Mouse (Mus musculus): ENCODE data around the gene Agbl5. TPM values are rescaled to one million over a fixed set of nuclear protein-coding genes. Genes with fewer than 3 reads are reported as not detected.

The Agbl5 gene
- polyA plus RNA-seq, 1 experiment from 2014 or later, result 10.2 TPM

- Histone ChIP-seq H3K4me2 (replicated peaks; ENCODE audit: low read depth, low read length) (no peak overlapping the region), H3K36me3 (ENCODE audit: insufficient read depth, low read length) (no peaks in the 10 kb centered on the region), H3K27me3 (replicated peaks; ENCODE audit: insufficient read depth, low read length) (no peaks in the 10 kb centered on the region), H3K9ac (replicated peaks; ENCODE audit: low read depth) (no peak overlapping the region), H3K9me3 (ENCODE audit: low read length) (no peaks in the 10 kb centered on the region), H3K27ac (ENCODE audit: low read length) (peak overlapping the region; percentile 82), H3K4me1 (ENCODE audit: insufficient read depth, low read depth, low read length) (peaks cover 19% of the 10 kb centered on the region), H3K4me3 (ENCODE audit: low read depth, low read length) (no peak overlapping the region)
- DNase-seq (ENCODE audit: low spot score), result peak; percentile 21
- 43% methylated on average over 5 of the region's 5 CpGs for WGBS
- no peak for TF ChIP-seq CTCF (IDR thresholded peaks at IDR 0.05)
- no peak for ATAC-seq
Observed at GRCm38 (mm10) chr5:30912156-30912555, 23.7 kb downstream of the Agbl5 start.

- DNase-seq (ENCODE audit: low spot score), result peak; percentile 95
- Histone ChIP-seq H3K27me3 (replicated peaks; ENCODE audit: insufficient read depth, low read length) (no peaks in the 10 kb centered on the region), H3K4me1 (ENCODE audit: insufficient read depth, low read depth, low read length) (peaks cover 15% of the 10 kb centered on the region), H3K9me3 (ENCODE audit: low read length) (no peaks in the 10 kb centered on the region), H3K9ac (replicated peaks; ENCODE audit: low read depth) (peak within 1 kb of the TSS; percentile 29), H3K36me3 (ENCODE audit: insufficient read depth, low read length) (peaks cover 6% of the 10 kb centered on the region; the same call in 1 of the 2 replicates), H3K4me3 (ENCODE audit: low read depth, low read length) (peak within 1 kb of the TSS; percentile 43), H3K4me2 (replicated peaks; ENCODE audit: low read depth, low read length) (peak within 1 kb of the TSS; percentile 54), H3K27ac (ENCODE audit: low read length) (peak within 1 kb of the TSS; percentile 82)
- ATAC-seq, result peak; percentile 69
- 10% methylated on average over 12 of the region's 13 CpGs for WGBS
- TF ChIP-seq EP300 (IDR thresholded peaks at IDR 0.05) (no peak), CTCF (IDR thresholded peaks at IDR 0.05) (peak; percentile 30)
Observed at GRCm38 (mm10) chr5:30913060-30913841, 24.8 kb downstream of the Agbl5 start, which contains the start of gene Emilin1. TSS of gene Emilin1 (plus strand) at chr5:30913402.

GRCm38 (mm10) chr5:30914101-30914635 is 25.7 kb downstream of the Agbl5 start:
- DNase-seq (ENCODE audit: low spot score), result no peak

GRCm38 (mm10) chr5:30914849-30915248 is 26.4 kb downstream of the Agbl5 start:
- peak; percentile 24 for DNase-seq (ENCODE audit: low spot score)
- ATAC-seq, result no peak
- peaks cover 12% of the 10 kb centered on the region; the same call in 1 of the 2 replicates for H3K4me1 ChIP-seq (ENCODE audit: insufficient read depth, low read depth, low read length)
- H3K9me3 ChIP-seq (ENCODE audit: low read length), result no peaks in the 10 kb centered on the region
- H3K27ac ChIP-seq (ENCODE audit: low read length), result peak overlapping the region; percentile 82
- TF ChIP-seq CTCF (IDR thresholded peaks at IDR 0.05), result no peak
- TF ChIP-seq EP300 (IDR thresholded peaks at IDR 0.05), result no peak
- H3K4me3 ChIP-seq (ENCODE audit: low read depth, low read length), result peak overlapping the region; percentile 43
- peak overlapping the region; percentile 54 for H3K4me2 ChIP-seq (replicated peaks; ENCODE audit: low read depth, low read length)
- peak overlapping the region; percentile 29; the same call in 1 of the 2 replicates for H3K9ac ChIP-seq (replicated peaks; ENCODE audit: low read depth)
- H3K27me3 ChIP-seq (replicated peaks; ENCODE audit: insufficient read depth, low read length), result no peaks in the 10 kb centered on the region
- peaks cover 11% of the 10 kb centered on the region; the same call in 1 of the 2 replicates for H3K36me3 ChIP-seq (ENCODE audit: insufficient read depth, low read length)
- WGBS, result 41% methylated on average over 6 of the region's 6 CpGs

More at GRCm38 (mm10) chr5:30914101-30914635, 25.7 kb downstream of the Agbl5 start:
- Histone ChIP-seq H3K9me3 (ENCODE audit: low read length) (no peaks in the 10 kb centered on the region), H3K27ac (ENCODE audit: low read length) (peak overlapping the region; percentile 82), H3K4me1 (ENCODE audit: insufficient read depth, low read depth, low read length) (peaks cover 12% of the 10 kb centered on the region; the same call in 1 of the 2 replicates), H3K4me2 (replicated peaks; ENCODE audit: low read depth, low read length) (peak overlapping the region; percentile 54), H3K27me3 (replicated peaks; ENCODE audit: insufficient read depth, low read length) (no peaks in the 10 kb centered on the region), H3K36me3 (ENCODE audit: insufficient read depth, low read length) (peaks cover 8% of the 10 kb centered on the region; the same call in 1 of the 2 replicates), H3K4me3 (ENCODE audit: low read depth, low read length) (peak overlapping the region; percentile 43), H3K9ac (replicated peaks; ENCODE audit: low read depth) (peak overlapping the region; percentile 29)
- WGBS, result 20% methylated on average over 7 of the region's 7 CpGs
- TF ChIP-seq EP300 (IDR thresholded peaks at IDR 0.05) (no peak), CTCF (IDR thresholded peaks at IDR 0.05) (no peak)
- ATAC-seq, result no peak

GRCm38 (mm10) chr5:30915456-30915855 is 27.0 kb downstream of the Agbl5 start:
- ATAC-seq, result no peak
- Histone ChIP-seq H3K4me3 (ENCODE audit: low read depth, low read length) (peak overlapping the region; percentile 43), H3K4me1 (ENCODE audit: insufficient read depth, low read depth, low read length) (peaks cover 12% of the 10 kb centered on the region; the same call in 1 of the 2 replicates), H3K27me3 (replicated peaks; ENCODE audit: insufficient read depth, low read length) (no peaks in the 10 kb centered on the region), H3K4me2 (replicated peaks; ENCODE audit: low read depth, low read length) (peak overlapping the region; percentile 54), H3K36me3 (ENCODE audit: insufficient read depth, low read length) (peaks cover 12% of the 10 kb centered on the region; the same call in 1 of the 2 replicates), H3K9me3 (ENCODE audit: low read length) (no peaks in the 10 kb centered on the region), H3K27ac (ENCODE audit: low read length) (peak overlapping the region; percentile 82), H3K9ac (replicated peaks; ENCODE audit: low read depth) (peak overlapping the region; percentile 29; the same call in 1 of the 2 replicates)
- WGBS, result 31% methylated on average over 9 of the region's 9 CpGs
- DNase-seq (ENCODE audit: low spot score), result peak; percentile 19
- no peak for TF ChIP-seq CTCF (IDR thresholded peaks at IDR 0.05)
- TF ChIP-seq EP300 (IDR thresholded peaks at IDR 0.05), result no peak

- peak overlapping the region; percentile 43; the same call in 1 of the 2 replicates for H3K4me3 ChIP-seq (ENCODE audit: low read depth, low read length)
- DNase-seq (ENCODE audit: low spot score) (peak; percentile 99), ATAC-seq (peak; percentile 88)
- H3K27ac ChIP-seq (ENCODE audit: low read length), result peak overlapping the region; percentile 82
- no peaks in the 10 kb centered on the region for H3K9me3 ChIP-seq (ENCODE audit: low read length)
- WGBS, result 2% methylated on average over 7 of the region's 7 CpGs
- peaks cover 12% of the 10 kb centered on the region; the same call in 1 of the 2 replicates for H3K4me1 ChIP-seq (ENCODE audit: insufficient read depth, low read depth, low read length)
- H3K27me3 ChIP-seq (replicated peaks; ENCODE audit: insufficient read depth, low read length), result no peaks in the 10 kb centered on the region
- peaks cover 12% of the 10 kb centered on the region; the same call in 1 of the 2 replicates for H3K36me3 ChIP-seq (ENCODE audit: insufficient read depth, low read length)
- no peak overlapping the region for H3K9ac ChIP-seq (replicated peaks; ENCODE audit: low read depth)
- H3K4me2 ChIP-seq (replicated peaks; ENCODE audit: low read depth, low read length), result peak overlapping the region; percentile 54
- peak; percentile 93 for TF ChIP-seq EP300 (IDR thresholded peaks at IDR 0.05)
- peak; percentile 87 for TF ChIP-seq CTCF (IDR thresholded peaks at IDR 0.05)
Observed at GRCm38 (mm10) chr5:30915974-30916433, 27.5 kb downstream of the Agbl5 start.
